Mouse (Mus musculus) midbrain, postnatal 0 days (tissue): ENCODE results near the gene Itpk1. TPM values are rescaled to one million over a fixed set of nuclear protein-coding genes. Genes with fewer than 3 reads are reported as not detected.

Source experiments
- ATAC-seq: fragments of 200-750 bp; cut with Nextera tagmentation; 2 replicates; pipeline ENCODE4 v1.8.0; 2017; ENCODE audit warnings: moderate number of reproducible peaks, mild to moderate bottlenecking, moderate TSS enrichment, moderate library complexity; ENCODE audit not compliant: low FRiP score
- DNase-seq: peaks from one replicate; pipeline ENCODE4 v3.0.0-alpha.2; 2015; ENCODE audit warnings: low spot score
- H3K27ac ChIP-seq: fragments of 300-500 bp; sonication (generic); 2 replicates; pipeline ENCODE4 v1.5.1; 2014; ENCODE audit warnings: low read depth, mild to moderate bottlenecking, low read length, mixed read lengths
- H3K27me3 ChIP-seq: fragments of 300-500 bp; sonication (generic); 2 replicates; pipeline ENCODE4 v1.6.1; 2014; ENCODE audit warnings: low read length, control low read depth, mixed read lengths; ENCODE audit not compliant: insufficient read depth
- H3K36me3 ChIP-seq: fragments of 300-500 bp; sonication (generic); 2 replicates; pipeline ENCODE4 v1.6.1; 2014; ENCODE audit warnings: low read length, control low read depth, mixed read lengths; ENCODE audit not compliant: insufficient read depth
- H3K4me1 ChIP-seq: fragments of 300-500 bp; sonication (generic); 2 replicates; pipeline ENCODE4 v1.6.1; 2014; ENCODE audit warnings: mild to moderate bottlenecking, control low read depth, antibody characterized with exemption, low read length, mixed read lengths; ENCODE audit not compliant: insufficient read depth
- H3K4me2 ChIP-seq: fragments of 300-500 bp; sonication (generic); 2 replicates; pipeline ENCODE4 v1.6.1; 2014; ENCODE audit warnings: low read depth, mild to moderate bottlenecking, low read length, mixed read lengths; ENCODE audit not compliant: poor library complexity, severe bottlenecking
- H3K4me3 ChIP-seq: fragments of 300-500 bp; sonication (generic); 2 replicates; pipeline ENCODE4 v1.5.1; 2014; ENCODE audit warnings: low read depth, mild to moderate bottlenecking, low read length, moderate library complexity
- H3K9ac ChIP-seq: fragments of 300-500 bp; sonication (generic); replicated peaks from 2 replicates; pipeline ENCODE4 v1.6.1; 2014; ENCODE audit warnings: mild to moderate bottlenecking, low read length, moderate library complexity, mixed read lengths; ENCODE audit not compliant: poor library complexity, severe bottlenecking
- H3K9me3 ChIP-seq: fragments of 300-500 bp; sonication (generic); 2 replicates; pipeline ENCODE4 v1.6.1; 2016; ENCODE audit warnings: low read length, control low read depth
- CTCF ChIP-seq: IDR thresholded peaks from 2 replicates; pipeline ENCODE4 v1.5.1; 2016; ENCODE audit warnings: antibody characterized with exemption, mild to moderate bottlenecking
- WGBS: fragments of 180-500 bp; shearing (Covaris S2); extraction: QIAGEN DNeasy Blood & Tissue Kit; methylation state at CpG from one replicate; pipeline ENCODE4 v1.1.7; 2014; 5-methylcytosine and 5-hydroxymethylcytosine counted together
- polyA plus RNA-seq: library from polyadenylated mRNA; unstranded; fragments of >200 nt; fragmentation: Nextera tagmentation; extraction: Ambion mirVana; gene quantifications from 2 replicates; pipeline ENCODE4 v1.2.1, GENCODE M21; 2015
- total RNA-seq: library from RNA; depleted of rRNA; stranded (reverse); fragments of >200 nt; gene quantifications from 2 replicates; pipeline ENCODE4 v1.2.3, GENCODE M21; 2014

The Itpk1 gene
- total and polyA plus RNA-seq, 2 experiments from 2014 or later = 39.0 to 66.6 TPM

- no peak overlapping the region for H3K4me2 ChIP-seq
- 88% methylated on average over 10 of the region's 10 CpGs for WGBS
- H3K27ac ChIP-seq = no peak overlapping the region
- DNase-seq (no peak), ATAC-seq (no peak)
- H3K9ac ChIP-seq = no peak overlapping the region
- no peaks in the 10 kb centered on the region for H3K4me1 ChIP-seq
- no peak for TF ChIP-seq CTCF
- H3K9me3 ChIP-seq = no peaks in the 10 kb centered on the region
- H3K36me3 ChIP-seq = no peaks in the 10 kb centered on the region
- no peak overlapping the region for H3K4me3 ChIP-seq
- H3K27me3 ChIP-seq = no peaks in the 10 kb centered on the region
Measured at GRCm38 (mm10) chr12:102665465-102666202, 39.1 kb downstream of the Itpk1 start.

DNA sequence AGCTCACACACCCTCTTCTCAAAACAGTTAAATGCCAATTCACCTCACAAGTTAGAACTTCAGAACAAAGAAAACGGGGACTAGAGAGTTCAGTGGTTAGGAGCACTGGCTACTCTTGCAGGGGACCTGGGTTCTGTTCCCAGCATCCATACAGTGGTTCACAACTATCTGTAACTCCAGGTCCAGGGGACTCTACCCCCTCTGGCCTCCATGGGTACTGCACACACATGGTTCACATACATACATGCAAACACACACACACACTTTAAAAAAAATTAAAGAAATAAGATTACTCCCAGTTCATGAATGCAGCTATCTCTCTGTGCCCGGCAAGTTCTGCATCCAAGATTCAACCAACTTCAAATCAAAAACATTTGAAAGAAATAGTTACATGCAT is 40.7 kb downstream of the Itpk1 start:
- ATAC-seq (no peak), DNase-seq (no peak)
- no peak overlapping the region for H3K9ac ChIP-seq
- no peak overlapping the region for H3K4me3 ChIP-seq
- WGBS = 89% methylated on average over 2 of the region's 2 CpGs
- H3K4me2 ChIP-seq = no peak overlapping the region
- H3K36me3 ChIP-seq = no peaks in the 10 kb centered on the region
- H3K27ac ChIP-seq = no peak overlapping the region
- H3K27me3 ChIP-seq = no peaks in the 10 kb centered on the region
- TF ChIP-seq CTCF = 0 out of 2 replicates have a peak, but pooled peaks have one; percentile 14
- H3K4me1 ChIP-seq = no peaks in the 10 kb centered on the region
- H3K9me3 ChIP-seq = no peaks in the 10 kb centered on the region

- Histone ChIP-seq H3K27ac (no peak overlapping the region), H3K9me3 (no peaks in the 10 kb centered on the region), H3K4me2 (no peak overlapping the region), H3K9ac (no peak overlapping the region), H3K4me1 (no peaks in the 10 kb centered on the region), H3K27me3 (no peaks in the 10 kb centered on the region), H3K4me3 (no peak overlapping the region), H3K36me3 (no peaks in the 10 kb centered on the region)
- ATAC-seq (no peak), DNase-seq (no peak)
- no peak for TF ChIP-seq CTCF
- 74% methylated on average over 11 of the region's 11 CpGs for WGBS
Measured at GRCm38 (mm10) chr12:102663349-102664051, 41.2 kb downstream of the Itpk1 start.

DNA sequence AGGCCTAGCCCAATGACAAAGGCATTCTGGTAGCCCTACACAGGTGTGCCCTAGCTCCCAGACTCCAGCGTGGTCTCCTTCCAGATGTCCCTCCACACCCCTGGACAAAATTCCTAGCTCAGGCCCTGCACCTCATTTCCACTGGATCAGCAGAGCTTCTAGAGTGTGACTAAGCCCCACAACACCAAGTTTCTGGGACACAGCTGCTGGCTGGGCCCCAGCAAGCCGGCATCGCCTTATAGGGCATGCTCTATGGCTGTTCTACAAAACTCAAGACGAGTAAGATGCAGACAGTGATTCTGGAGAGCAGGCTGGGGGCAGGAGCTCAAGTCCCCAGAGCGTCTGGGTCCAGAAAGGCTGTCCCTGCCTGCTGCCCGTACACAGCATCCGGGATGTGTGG is 43.0 kb downstream of the Itpk1 start:
- Histone ChIP-seq H3K27ac (no peak overlapping the region), H3K9me3 (no peaks in the 10 kb centered on the region), H3K4me2 (no peak overlapping the region), H3K36me3 (no peaks in the 10 kb centered on the region), H3K4me1 (no peaks in the 10 kb centered on the region), H3K9ac (no peak overlapping the region), H3K27me3 (no peaks in the 10 kb centered on the region), H3K4me3 (no peak overlapping the region)
- ATAC-seq (no peak), DNase-seq (no peak)
- WGBS = 76% methylated on average over 7 of the region's 7 CpGs
- TF ChIP-seq CTCF = no peak

GRCm38 (mm10) chr12:102660906-102661651 is 43.7 kb downstream of the Itpk1 start:
- H3K4me3 ChIP-seq = no peak overlapping the region
- H3K9me3 ChIP-seq = no peaks in the 10 kb centered on the region
- H3K9ac ChIP-seq = no peak overlapping the region
- H3K4me1 ChIP-seq = no peaks in the 10 kb centered on the region
- no peaks in the 10 kb centered on the region for H3K27me3 ChIP-seq
- H3K4me2 ChIP-seq = no peak overlapping the region
- TF ChIP-seq CTCF = no peak
- no peak for DNase-seq
- H3K27ac ChIP-seq = no peak overlapping the region
- WGBS = 93% methylated on average over 8 of the region's 8 CpGs
- H3K36me3 ChIP-seq = no peaks in the 10 kb centered on the region
- ATAC-seq = no peak
